Mouse (Mus musculus) left cerebral cortex, adult 8-10 months (tissue): ENCODE measurements around the gene Cep97. TPM values are rescaled to one million over a fixed set of nuclear protein-coding genes. Genes with fewer than 3 reads are reported as not detected.
"Not testable (repeated sequence)": the region's sequence is repeated elsewhere in the genome, so short reads cannot be mapped to it uniquely, and the experiment has no call there.

ENCODE experiments used
- DNase-seq, 2 experiments: peaks; one replicate each; pipeline ENCODE4 v3.0.0; 2022; ENCODE audit warnings: low spot score in 2 of 2
- total RNA-seq, 4 experiments: library from RNA; stranded (reverse); gene quantifications; 2 replicates each; pipeline ENCODE4 v1.2.4; 2022

The Cep97 gene
- total RNA-seq, 4 experiments from 2014 or later: 13.0 to 17.7 (median 15.0) TPM

- DNase-seq: no peak
Observed at GRCm38 (mm10) chr16:55891346-55891745, 43.3 kb downstream of the Cep97 start.

- no peak for DNase-seq
Observed at GRCm38 (mm10) chr16:55890346-55891136, 44.1 kb downstream of the Cep97 start.

GRCm38 (mm10) chr16:55889451-55889850 is 45.2 kb downstream of the Cep97 start:
- DNase-seq: no peak

- no peak for DNase-seq
Observed at GRCm38 (mm10) chr16:55888584-55888960, 46.1 kb downstream of the Cep97 start.

- DNase-seq: no peak
Observed at GRCm38 (mm10) chr16:55887814-55888583, 46.7 kb downstream of the Cep97 start.

- DNase-seq: no peak
Observed at GRCm38 (mm10) chr16:55884246-55884645, 50.4 kb downstream of the Cep97 start.

GRCm38 (mm10) chr16:55876025-55876424 is 58.6 kb downstream of the Cep97 start:
- DNase-seq: no peak

GRCm38 (mm10) chr16:55863832-55864231 is 70.8 kb downstream of the Cep97 start:
- DNase-seq: no peak

GRCm38 (mm10) chr16:55863149-55863815 is 71.4 kb downstream of the Cep97 start:
- DNase-seq: no peak

GRCm38 (mm10) chr16:55861104-55861503 is 73.6 kb downstream of the Cep97 start:
- DNase-seq: peak in 1 of 2 experiments; percentile 39

- not testable (repeated sequence) for DNase-seq
Observed at GRCm38 (mm10) chr16:55859421-55859820, 75.2 kb downstream of the Cep97 start.

- DNase-seq: peak in 1 of 2 experiments; percentile 46
Observed at GRCm38 (mm10) chr16:55858465-55858864, 76.2 kb downstream of the Cep97 start.

- DNase-seq: peak in 1 of 2 experiments; percentile 33
Observed at GRCm38 (mm10) chr16:55852943-55853727, 81.5 kb downstream of the Cep97 start.

- DNase-seq: no peak
Observed at GRCm38 (mm10) chr16:55852515-55852914, 82.1 kb downstream of the Cep97 start.

GRCm38 (mm10) chr16:55850485-55850884 is 84.2 kb downstream of the Cep97 start:
- DNase-seq: no peak

Other genes with a start within 250 kb of the Cep97 start
- gene Nfkbiz, start 96.0 kb downstream of the Cep97 start, total RNA-seq: 1 to 10 TPM; 3.3 to 4.8 (median 3.9) TPM
- 10 to 100 TPM; 11.3 to 13.0 (median 11.6) TPM for gene Nxpe3, start 39.6 kb downstream of the Cep97 start, total RNA-seq
- 100 to 1,000 TPM; 369 to 438 (median 401) TPM for gene Rpl24, start 31.4 kb upstream of the Cep97 start, total RNA-seq
- 10 to 100 TPM; 44.1 to 46.6 (median 46.5) TPM for gene Zbtb11, start 39.0 kb upstream of the Cep97 start, total RNA-seq
- 100 to 1,000 TPM; 173 to 198 (median 182) TPM for gene Pcnp, start 94.9 kb upstream of the Cep97 start, total RNA-seq
- gene Trmt10c, start 103.0 kb upstream of the Cep97 start, total RNA-seq: 10 to 100 TPM in 1 of 4 experiments, 1 to 10 TPM in 3; 8.6 to 10.4 (median 9.1) TPM
- 10 to 100 TPM; 39.2 to 44.4 (median 42.8) TPM for gene Senp7, start 113.5 kb upstream of the Cep97 start, total RNA-seq